Mouse (Mus musculus) heart, embryonic 13.5 days (tissue): ENCODE measurements around the gene Hhat. TPM values are rescaled to one million over a fixed set of nuclear protein-coding genes. Genes with fewer than 3 reads are reported as not detected.

ENCODE experiments used
- ATAC-seq: fragments of 200-750 bp; cut with Nextera tagmentation; 2 replicates; pipeline ENCODE4 v1.8.0; 2017; ENCODE audit warnings: moderate TSS enrichment; ENCODE audit not compliant: insufficient number of reproducible peaks, low FRiP score, low TSS enrichment; ENCODE audit errors: extremely low read depth
- H3K27ac ChIP-seq: fragments of 300-500 bp; sonication (generic); replicated peaks from 2 replicates; pipeline ENCODE4 v1.5.1; 2015; ENCODE audit warnings: moderate library complexity, mild to moderate bottlenecking, inconsistent platforms
- H3K27me3 ChIP-seq: fragments of 300-500 bp; sonication (generic); replicated peaks from 2 replicates; pipeline ENCODE4 v1.6.1; 2015; ENCODE audit warnings: mild to moderate bottlenecking, inconsistent platforms
- H3K36me3 ChIP-seq: fragments of 300-500 bp; sonication (generic); 2 replicates; pipeline ENCODE4 v1.6.1; 2015; ENCODE audit warnings: mild to moderate bottlenecking, inconsistent platforms
- H3K4me1 ChIP-seq: fragments of 300-500 bp; sonication (generic); 2 replicates; pipeline ENCODE4 v1.6.1; 2015; ENCODE audit warnings: inconsistent platforms
- H3K4me2 ChIP-seq: fragments of 300-500 bp; sonication (generic); 2 replicates; pipeline ENCODE4 v1.6.1; 2015; ENCODE audit warnings: inconsistent platforms, mild to moderate bottlenecking, moderate library complexity
- H3K4me3 ChIP-seq: fragments of 300-500 bp; sonication (generic); 2 replicates; pipeline ENCODE4 v1.5.1; 2015; ENCODE audit warnings: moderate library complexity, mild to moderate bottlenecking, inconsistent platforms
- H3K9ac ChIP-seq: fragments of 300-500 bp; sonication (generic); 2 replicates; pipeline ENCODE4 v1.6.1; 2015; ENCODE audit warnings: inconsistent platforms, mild to moderate bottlenecking, moderate library complexity
- H3K9me3 ChIP-seq: fragments of 300-500 bp; sonication (generic); 2 replicates; pipeline ENCODE4 v1.6.1; 2016; ENCODE audit warnings: inconsistent platforms
- WGBS: fragments of 180-500 bp; shearing (Covaris S2); methylation state at CpG from one replicate; pipeline ENCODE4 v1.1.7; 2015; ENCODE audit warnings: mixed read lengths; 5-methylcytosine and 5-hydroxymethylcytosine counted together
- polyA plus RNA-seq: library from polyadenylated mRNA; unstranded; fragments of >200 nt; fragmentation: Nextera tagmentation; extraction: Ambion mirVana; gene quantifications from 2 replicates; pipeline ENCODE4 v1.2.1, GENCODE M21; 2015

Gene Hhat
- polyA plus RNA-seq, result 6.3 and 6.4 TPM in 2 replicates

- Histone ChIP-seq H3K27ac (peak within 1 kb of the TSS; percentile 97), H3K4me2 (peak within 1 kb of the TSS; percentile 94), H3K9me3 (no peaks in the 10 kb centered on the region), H3K4me1 (peaks cover 16% of the 10 kb centered on the region), H3K4me3 (peak within 1 kb of the TSS; percentile 81), H3K27me3 (no peaks in the 10 kb centered on the region), H3K9ac (peak within 1 kb of the TSS; percentile 98), H3K36me3 (no peaks in the 10 kb centered on the region)
- ATAC-seq, result peak; percentile 47; the same call in 1 of the 2 replicates
- under 1% methylated on average over 70 of the region's 70 CpGs for WGBS
Measured at GRCm38 (mm10) chr1:192770495-192771331, at the start of gene Hhat. Gene Hhat (minus strand): TSS chr1:192771223.

GRCm38 (mm10) chr1:192818334-192818733, 47.3 kb upstream of the Hhat start:
- H3K27ac ChIP-seq, result no peak overlapping the region
- no peaks in the 10 kb centered on the region for H3K9me3 ChIP-seq
- H3K4me1 ChIP-seq, result peaks cover 16% of the 10 kb centered on the region
- 77% methylated on average over 5 of the region's 5 CpGs for WGBS
- H3K27me3 ChIP-seq, result no peaks in the 10 kb centered on the region
- H3K9ac ChIP-seq, result no peak overlapping the region
- no peak overlapping the region for H3K4me2 ChIP-seq
- ATAC-seq, result no peak
- H3K4me3 ChIP-seq, result no peak overlapping the region
- no peaks in the 10 kb centered on the region for H3K36me3 ChIP-seq

DNA sequence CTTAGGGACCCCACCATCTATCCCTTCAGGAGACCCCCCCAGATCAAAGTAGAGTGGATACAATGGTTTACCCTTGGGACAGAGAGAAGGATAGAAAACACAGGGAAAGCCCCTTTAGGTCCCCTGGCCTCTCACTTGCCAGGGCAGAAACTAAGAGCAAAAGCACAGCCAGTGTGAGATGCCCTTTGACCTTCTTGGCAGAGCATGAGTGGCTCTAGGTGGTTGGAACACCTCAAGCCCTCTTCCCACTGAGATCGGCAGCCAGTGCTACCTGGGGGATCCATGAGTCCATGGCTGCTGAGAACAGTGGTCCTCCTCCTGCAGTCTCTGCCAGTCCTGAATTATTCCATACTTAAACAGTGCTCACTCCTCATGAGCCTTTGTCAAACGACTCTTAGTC, 44.8 kb upstream of the Hhat start:
- Histone ChIP-seq H3K9me3 (no peaks in the 10 kb centered on the region), H3K27ac (no peak overlapping the region), H3K27me3 (no peaks in the 10 kb centered on the region), H3K4me1 (peaks cover 11% of the 10 kb centered on the region), H3K36me3 (no peaks in the 10 kb centered on the region), H3K9ac (no peak overlapping the region), H3K4me3 (no peak overlapping the region), H3K4me2 (no peak overlapping the region)
- no peak for ATAC-seq
- 45% methylated on average over 2 of the region's 2 CpGs for WGBS

DNA sequence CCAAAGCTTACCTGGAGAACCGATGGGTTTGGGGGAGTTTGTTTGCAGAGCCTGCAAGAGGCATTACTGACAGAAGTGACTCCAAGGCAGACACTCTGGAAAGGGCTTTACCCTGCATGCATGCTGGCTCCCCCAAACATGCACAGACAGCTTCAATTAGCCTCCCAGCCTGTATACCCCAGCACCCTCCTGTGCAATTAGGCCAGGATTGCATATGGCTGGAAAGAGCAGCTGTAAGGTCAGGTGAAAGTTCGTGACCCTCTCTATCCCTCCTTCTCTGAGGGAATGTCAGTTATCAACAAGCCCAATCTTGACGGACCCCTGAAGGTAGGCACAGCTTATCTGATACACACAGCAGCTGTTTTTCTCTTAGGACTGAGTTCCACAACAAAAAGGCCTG, 43.7 kb upstream of the Hhat start:
- H3K27ac ChIP-seq, result no peak overlapping the region

GRCm38 (mm10) chr1:192812758-192813157, 41.7 kb upstream of the Hhat start:
- no peak overlapping the region for H3K4me3 ChIP-seq
- peak overlapping the region; percentile 54 for H3K27ac ChIP-seq
- H3K36me3 ChIP-seq, result no peaks in the 10 kb centered on the region
- H3K27me3 ChIP-seq, result no peaks in the 10 kb centered on the region
- ATAC-seq, result no peak
- H3K9ac ChIP-seq, result no peak overlapping the region
- H3K9me3 ChIP-seq, result no peaks in the 10 kb centered on the region
- no peak overlapping the region for H3K4me2 ChIP-seq
- peaks cover 11% of the 10 kb centered on the region for H3K4me1 ChIP-seq
- WGBS, result 85% methylated on average over 9 of the region's 9 CpGs

More for the DNA sequence above, 43.7 kb upstream of the Hhat start:
- H3K9ac ChIP-seq, result no peak overlapping the region
- H3K4me1 ChIP-seq, result peaks cover 11% of the 10 kb centered on the region
- H3K27me3 ChIP-seq, result no peaks in the 10 kb centered on the region
- H3K9me3 ChIP-seq, result no peaks in the 10 kb centered on the region
- H3K4me3 ChIP-seq, result no peak overlapping the region
- H3K4me2 ChIP-seq, result no peak overlapping the region
- no peaks in the 10 kb centered on the region for H3K36me3 ChIP-seq
- whole genome bisulfite sequencing, result 41% methylated on average over 3 of the region's 3 CpGs
- no peak for ATAC-seq

DNA sequence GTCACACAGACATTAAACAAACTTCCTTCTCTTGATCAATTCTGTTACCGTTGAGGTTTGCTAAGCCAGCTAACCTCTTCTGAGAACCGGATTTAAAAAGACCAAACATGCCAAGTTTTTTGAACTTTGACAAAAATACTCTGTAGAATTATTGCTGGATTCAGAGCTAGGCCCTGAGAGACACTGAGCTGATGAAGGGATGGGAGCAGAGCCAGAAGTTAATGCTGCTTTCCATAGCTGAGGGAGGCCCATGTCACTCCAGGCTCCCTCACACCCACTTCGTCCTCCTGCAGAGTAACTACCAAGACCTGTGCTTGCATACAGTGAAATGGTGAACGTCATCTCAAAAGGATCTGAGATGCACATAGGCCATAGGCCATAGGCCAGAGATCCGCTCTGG, 41.3 kb upstream of the Hhat start:
- peak overlapping the region; percentile 54 for H3K27ac ChIP-seq
- no peak overlapping the region for H3K9ac ChIP-seq
- no peak overlapping the region for H3K4me2 ChIP-seq
- 67% methylated on average over 5 of the region's 5 CpGs for WGBS
- peaks cover 11% of the 10 kb centered on the region for H3K4me1 ChIP-seq
- ATAC-seq, result no peak
- H3K36me3 ChIP-seq, result no peaks in the 10 kb centered on the region
- H3K4me3 ChIP-seq, result no peak overlapping the region
- H3K9me3 ChIP-seq, result no peaks in the 10 kb centered on the region
- no peaks in the 10 kb centered on the region for H3K27me3 ChIP-seq

GRCm38 (mm10) chr1:192806168-192807157, 35.4 kb upstream of the Hhat start:
- H3K4me3 ChIP-seq, result no peak overlapping the region
- WGBS, result 54% methylated on average over 10 of the region's 10 CpGs
- H3K27me3 ChIP-seq, result no peaks in the 10 kb centered on the region
- H3K4me2 ChIP-seq, result no peak overlapping the region
- no peak overlapping the region for H3K9ac ChIP-seq
- peak overlapping the region; percentile 26 for H3K27ac ChIP-seq
- peaks cover 11% of the 10 kb centered on the region for H3K4me1 ChIP-seq
- no peaks in the 10 kb centered on the region for H3K36me3 ChIP-seq
- ATAC-seq, result no peak
- no peaks in the 10 kb centered on the region for H3K9me3 ChIP-seq

GRCm38 (mm10) chr1:192800338-192800737, 29.3 kb upstream of the Hhat start:
- peaks cover 48% of the 10 kb centered on the region for H3K4me1 ChIP-seq
- 65% methylated on average over 8 of the region's 8 CpGs for WGBS
- no peak overlapping the region for H3K27ac ChIP-seq
- ATAC-seq, result no peak
- H3K27me3 ChIP-seq, result no peaks in the 10 kb centered on the region
- H3K9ac ChIP-seq, result no peak overlapping the region
- no peak overlapping the region for H3K4me3 ChIP-seq
- H3K9me3 ChIP-seq, result peaks cover 1% of the 10 kb centered on the region; the same call in 1 of the 2 replicates
- H3K4me2 ChIP-seq, result no peak overlapping the region
- H3K36me3 ChIP-seq, result no peaks in the 10 kb centered on the region

GRCm38 (mm10) chr1:192799165-192799991, 28.4 kb upstream of the Hhat start:
- no peak overlapping the region for H3K4me2 ChIP-seq
- H3K9ac ChIP-seq, result no peak overlapping the region
- no peak overlapping the region for H3K4me3 ChIP-seq
- no peaks in the 10 kb centered on the region for H3K36me3 ChIP-seq
- H3K4me1 ChIP-seq, result peaks cover 48% of the 10 kb centered on the region
- peak overlapping the region; percentile 61 for H3K27ac ChIP-seq
- no peaks in the 10 kb centered on the region for H3K27me3 ChIP-seq
- ATAC-seq, result no peak
- 31% methylated on average over 10 of the region's 10 CpGs for WGBS
- H3K9me3 ChIP-seq, result peaks cover 5% of the 10 kb centered on the region; the same call in 1 of the 2 replicates

DNA sequence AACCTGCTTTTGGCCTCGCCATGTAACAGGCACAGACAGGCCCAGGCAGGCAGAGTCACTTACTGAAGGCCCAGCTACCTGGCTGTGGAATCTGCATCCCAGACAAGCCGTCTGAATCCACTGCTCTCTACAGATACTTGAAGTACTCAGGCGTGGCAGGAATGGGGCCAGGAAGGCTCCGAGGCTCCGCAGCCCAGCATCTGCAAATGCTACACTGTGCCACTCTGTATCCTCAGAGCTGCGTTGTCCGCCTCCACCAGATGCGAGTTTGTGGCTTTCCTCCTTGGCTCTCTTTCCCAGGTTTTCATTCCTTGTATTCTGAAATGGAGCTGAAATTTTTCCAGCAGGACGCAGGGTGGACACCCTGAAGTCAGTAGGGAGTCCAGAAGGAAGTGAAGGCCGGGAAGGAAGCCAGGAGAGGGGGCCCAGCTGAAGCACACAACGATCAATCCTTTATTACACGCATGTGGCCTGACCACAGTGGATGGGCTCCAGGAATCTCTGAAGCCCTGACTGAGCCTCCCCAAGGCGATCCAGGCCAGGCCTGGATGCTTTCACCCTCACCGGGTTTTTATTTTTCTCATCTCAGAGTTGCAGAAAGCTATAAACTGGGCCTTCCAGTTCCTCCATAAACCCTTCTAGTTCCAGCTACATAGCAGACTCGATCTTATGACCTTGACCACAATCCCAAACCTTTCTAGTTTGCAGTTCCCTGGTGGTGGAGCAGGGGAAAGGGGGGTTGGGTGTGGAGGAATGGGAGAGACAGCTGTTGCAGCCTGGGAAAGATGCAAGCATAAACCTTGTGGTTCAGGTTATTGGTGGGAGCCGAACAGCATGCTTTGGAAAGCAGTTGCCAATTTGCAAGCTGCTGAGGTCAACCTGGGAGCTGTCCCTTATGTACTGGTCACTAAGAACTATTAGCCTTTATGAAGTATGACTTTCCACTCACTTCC, 27.5 kb upstream of the Hhat start:
- ATAC-seq, result no peak
- no peaks in the 10 kb centered on the region for H3K27me3 ChIP-seq
- no peak overlapping the region for H3K4me3 ChIP-seq
- peaks cover 5% of the 10 kb centered on the region; the same call in 1 of the 2 replicates for H3K9me3 ChIP-seq
- H3K9ac ChIP-seq, result no peak overlapping the region
- peak overlapping the region; percentile 61 for H3K27ac ChIP-seq
- no peaks in the 10 kb centered on the region for H3K36me3 ChIP-seq
- no peak overlapping the region for H3K4me2 ChIP-seq
- WGBS, result 63% methylated on average over 16 of the region's 16 CpGs
- H3K4me1 ChIP-seq, result peaks cover 48% of the 10 kb centered on the region
